Mouse (Mus musculus): ENCODE results near the gene Gm10401. TPM values are rescaled to one million over a fixed set of nuclear protein-coding genes. Genes with fewer than 3 reads are reported as not detected.

Gene Gm10401
- not detected in 2 replicates for total RNA-seq (2023)

DNA sequence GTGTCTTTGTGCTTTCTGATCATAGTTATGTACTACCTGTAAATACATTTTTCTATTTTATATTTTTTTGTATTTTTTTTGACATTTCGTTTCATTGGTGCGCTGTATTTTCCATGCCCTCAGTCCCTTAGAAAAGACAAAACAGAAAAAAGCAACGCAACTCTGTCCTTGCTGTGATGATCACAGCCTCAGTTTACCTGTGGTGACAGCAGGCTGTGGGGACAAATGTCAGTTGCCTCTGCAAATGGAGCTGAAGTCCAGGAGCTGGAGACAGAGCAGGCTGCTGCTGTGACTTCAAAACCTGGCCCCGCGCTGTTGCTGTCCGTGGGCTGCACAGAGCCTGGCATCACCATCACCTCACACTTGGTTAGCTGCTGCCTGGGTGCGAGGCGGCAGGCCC lies at the start of gene Gm10401:
TSS of gene Gm10401 (minus strand) at position 101 of the 400 bp plus-strand sequence.

DNA sequence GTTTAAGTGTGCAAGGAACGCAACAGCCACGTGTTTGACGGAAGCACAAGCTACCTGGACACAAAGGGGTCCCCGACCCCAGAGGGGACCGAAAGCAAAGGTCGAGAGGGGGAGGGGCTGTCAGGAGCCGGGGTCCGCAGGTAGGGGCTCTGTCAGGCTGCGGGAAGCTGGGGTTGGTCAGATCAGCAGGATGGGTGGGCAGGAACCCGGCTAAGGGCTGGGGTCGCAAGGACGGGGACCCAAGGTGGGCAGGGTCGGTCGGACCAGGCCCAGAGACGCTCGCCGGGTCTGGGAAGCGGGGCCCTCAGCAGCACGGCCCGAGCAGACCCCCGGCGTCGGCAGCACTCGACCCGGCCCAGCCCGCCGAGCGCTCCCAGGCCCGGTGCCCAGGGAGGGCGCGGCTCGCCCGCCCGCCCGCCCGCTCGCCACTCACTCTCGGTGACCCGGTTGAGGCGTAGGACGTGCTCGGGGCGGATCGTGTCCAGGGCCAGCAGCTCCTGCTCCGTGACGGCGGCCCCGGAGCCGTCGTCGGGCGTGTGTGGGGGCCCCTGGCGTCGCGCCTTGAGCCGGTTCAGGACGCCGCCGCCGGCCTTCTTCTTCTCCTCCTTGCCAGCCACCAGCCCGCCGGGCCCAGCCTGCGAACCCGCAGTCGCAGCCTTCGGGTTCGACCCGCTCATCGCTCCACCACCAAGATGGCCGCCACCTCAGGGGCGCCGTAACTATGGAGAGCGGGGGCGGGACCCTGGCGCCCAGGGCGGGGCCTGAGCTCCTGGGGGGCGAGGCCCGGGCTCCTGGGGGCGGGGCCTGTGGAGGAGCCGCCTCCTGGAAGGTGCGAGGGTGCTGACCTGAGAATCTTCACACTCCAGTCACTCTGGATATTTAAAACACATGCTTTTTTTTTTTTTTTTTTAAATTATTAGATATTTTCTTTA lies 36.4 kb upstream of the Gm10401 start, which contains the start of gene Unc119b:
TSS of gene Unc119b (minus strand) at position 742 of the 932 bp plus-strand sequence.

DNA sequence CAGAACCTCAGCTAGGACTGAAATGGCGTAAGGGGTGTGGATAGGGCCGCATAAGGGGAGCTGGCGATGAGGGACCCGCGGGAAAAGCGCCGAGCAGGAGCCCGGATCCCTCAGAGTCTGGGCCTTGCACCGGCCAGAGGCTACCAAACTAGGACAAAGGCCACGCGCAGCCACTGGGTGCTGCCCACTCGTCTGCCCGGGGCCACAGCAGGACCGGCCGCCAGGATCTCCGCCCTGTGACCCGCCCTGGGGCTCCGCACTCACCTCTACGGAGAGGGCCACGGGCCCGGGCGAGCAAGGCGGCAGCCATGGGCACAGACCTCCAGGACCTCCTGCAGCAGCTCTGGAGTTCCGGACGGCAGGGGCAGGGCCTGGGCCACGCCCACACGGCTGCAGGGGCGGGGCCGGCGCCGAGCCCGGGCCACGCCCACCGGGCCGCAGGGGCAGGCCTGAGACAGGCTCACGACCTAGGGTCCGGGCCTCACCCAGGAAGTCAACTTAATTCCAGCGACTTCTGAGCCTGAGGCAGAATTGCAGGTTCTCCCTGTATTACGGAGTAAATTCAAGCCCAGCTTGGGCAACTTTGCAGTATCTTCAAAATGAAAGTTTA lies 21.0 kb upstream of the Gm10401 start, which contains the start of gene Acads:
TSS of gene Acads (minus strand) at position 386 of the 610 bp plus-strand sequence.

Other genes with a start within 250 kb of the Gm10401 start
- 0.18 TPM in 1 of 2 replicates, not detected in the other for gene 4930519G04Rik, start 244.6 kb downstream of the Gm10401 start, total RNA-seq (2023)
- gene Gm9936, start 239.6 kb downstream of the Gm10401 start, total RNA-seq (2023), result not detected in 2 replicates
- 10.1 and 18.6 TPM in 2 replicates for gene Oasl2, start 201.4 kb downstream of the Gm10401 start, total RNA-seq (2023)
- 14.3 and 28.8 TPM in 2 replicates for gene Oasl1, start 175.1 kb downstream of the Gm10401 start, total RNA-seq (2023)
- 12.3 and 14.7 TPM in 2 replicates for gene 2210016L21Rik, start 156.1 kb downstream of the Gm10401 start, total RNA-seq (2023)
- gene Hnf1a, start 127.2 kb downstream of the Gm10401 start, total RNA-seq (2023), result not detected in 2 replicates
- 39.4 and 49.7 TPM in 2 replicates for gene Sppl3, start 87.2 kb downstream of the Gm10401 start, total RNA-seq (2023)
- 15.0 and 18.2 TPM in 2 replicates for gene Acads, start 21.1 kb upstream of the Gm10401 start, total RNA-seq (2023)
- 20.1 and 22.8 TPM in 2 replicates for gene Unc119b, start 36.7 kb upstream of the Gm10401 start, total RNA-seq (2023)
- 109 and 155 TPM in 2 replicates for gene Mlec, start 59.9 kb upstream of the Gm10401 start, total RNA-seq (2023)
- not detected in 2 replicates for gene Cabp1, start 96.1 kb upstream of the Gm10401 start, total RNA-seq (2023)
- gene Pop5, start 137.5 kb upstream of the Gm10401 start, total RNA-seq (2023), result 8.1 and 11.9 TPM in 2 replicates
- gene Rnf10, start 174.6 kb upstream of the Gm10401 start, total RNA-seq (2023), result 197 and 217 TPM in 2 replicates
- gene Coq5, start 181.4 kb upstream of the Gm10401 start, total RNA-seq (2023), result 7.1 and 13.0 TPM in 2 replicates
- gene Dynll1, start 202.7 kb upstream of the Gm10401 start, total RNA-seq (2023), result 149 and 192 TPM in 2 replicates
- 43.0 and 57.0 TPM in 2 replicates for gene Srsf9, start 228.9 kb upstream of the Gm10401 start, total RNA-seq (2023)
- gene Gatc, start 242.9 kb upstream of the Gm10401 start, total RNA-seq (2023), result 4.6 and 6.4 TPM in 2 replicates
- 16.3 and 17.9 TPM in 2 replicates for gene Triap1, start 242.9 kb upstream of the Gm10401 start, total RNA-seq (2023)